Mouse (Mus musculus): ENCODE data around the gene Spam1. TPM values are rescaled to one million over a fixed set of nuclear protein-coding genes. Genes with fewer than 3 reads are reported as not detected.

Gene Spam1
- not detected in 2 replicates for polyA plus RNA-seq (2015; fragmentation: Nextera tagmentation; extraction: Ambion mirVana)

DNA sequence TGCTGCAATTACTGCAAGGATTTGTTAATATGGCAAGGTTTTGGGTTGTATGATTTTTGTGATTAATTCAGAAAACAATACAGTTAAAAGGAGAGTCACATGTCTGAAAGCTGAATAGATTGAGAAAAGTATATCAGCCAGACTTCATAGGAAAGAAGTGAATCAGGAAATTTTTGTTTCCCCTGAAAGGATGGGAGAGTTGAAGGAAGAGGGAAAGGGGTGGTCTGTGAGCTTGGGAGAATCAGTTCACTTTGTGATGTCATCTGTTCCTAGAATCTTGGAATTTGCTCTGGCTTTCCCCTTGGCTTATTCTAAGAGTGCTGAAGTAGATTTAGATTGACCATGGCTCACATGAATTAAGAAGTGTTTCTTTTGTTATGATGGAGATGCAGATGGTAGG is at the start of gene Spam1:
Gene Spam1 (plus strand): TSS at position 301 of the 400 bp plus-strand sequence.
- no peak within 1 kb of the TSS for H3K9ac ChIP-seq
- ATAC-seq (replicated peaks; ENCODE audit: low FRiP score) = no peak
- no peaks in the 10 kb centered on the region for H3K9me3 ChIP-seq (replicated peaks)
- H3K36me3 ChIP-seq = no peaks in the 10 kb centered on the region
- no peak within 1 kb of the TSS for H3K4me3 ChIP-seq (replicated peaks)
- no peak within 1 kb of the TSS for H3K27ac ChIP-seq
- H3K27me3 ChIP-seq = no peaks in the 10 kb centered on the region
- H3K4me2 ChIP-seq = no peak within 1 kb of the TSS
- H3K4me1 ChIP-seq = no peaks in the 10 kb centered on the region

DNA sequence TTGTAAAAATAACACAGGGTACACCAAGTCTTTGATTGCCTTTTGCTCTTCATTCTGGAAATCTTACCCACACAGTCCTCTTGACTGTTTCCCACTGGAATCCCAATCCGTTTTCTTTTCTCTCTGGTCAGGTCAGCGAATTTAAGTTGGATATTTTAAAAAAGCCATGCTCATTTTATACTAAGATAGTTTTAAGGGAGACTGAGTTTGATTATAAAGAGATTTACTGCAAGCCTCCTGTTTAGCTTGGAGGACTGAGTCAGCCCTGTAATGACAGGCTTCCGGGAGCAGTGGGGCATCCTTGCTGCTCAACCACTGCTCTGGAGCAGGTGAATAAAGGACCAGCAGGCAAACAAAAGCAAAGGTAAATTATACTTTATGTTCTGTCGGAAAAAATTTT is 43.0 kb upstream of the Spam1 start, which contains the start of gene Hyal4:
Gene Hyal4 (plus strand): TSS at position 301 of the 400 bp plus-strand sequence.
- H3K9ac ChIP-seq = no peak within 1 kb of the TSS
- no peaks in the 10 kb centered on the region for H3K9me3 ChIP-seq (replicated peaks)
- no peak within 1 kb of the TSS for H3K27ac ChIP-seq
- no peaks in the 10 kb centered on the region for H3K4me1 ChIP-seq
- WGBS = 81% methylated on average over 4 of the region's 4 CpGs
- H3K27me3 ChIP-seq = no peaks in the 10 kb centered on the region
- H3K4me3 ChIP-seq (replicated peaks) = no peak within 1 kb of the TSS
- no peak for ATAC-seq (replicated peaks; ENCODE audit: low FRiP score)
- H3K36me3 ChIP-seq = no peaks in the 10 kb centered on the region
- H3K4me2 ChIP-seq = no peak within 1 kb of the TSS

DNA sequence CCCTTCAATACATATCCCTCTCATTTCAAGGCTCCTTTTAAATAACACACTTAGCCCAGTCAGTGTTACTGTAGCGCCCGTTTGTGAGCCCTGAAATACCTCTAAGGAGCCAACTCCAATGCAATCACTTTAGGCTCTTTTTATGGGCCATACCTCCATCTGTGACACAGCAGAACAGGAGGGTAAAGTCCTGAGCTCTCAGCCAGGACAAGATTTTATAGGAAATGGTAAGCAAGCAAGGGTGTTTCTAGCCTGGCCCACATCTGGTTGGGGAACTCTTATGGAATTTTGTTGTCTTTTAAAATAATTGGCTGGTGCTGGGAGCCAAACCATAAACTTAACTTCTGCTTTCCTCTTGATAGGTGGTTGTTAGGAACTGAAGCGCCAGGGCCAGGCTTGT is 31.7 kb upstream of the Spam1 start:
- no peak for ATAC-seq (replicated peaks; ENCODE audit: low FRiP score)
- H3K36me3 ChIP-seq = no peaks in the 10 kb centered on the region
- 89% methylated on average over 3 of the region's 3 CpGs for WGBS
- H3K27me3 ChIP-seq = no peaks in the 10 kb centered on the region
- H3K4me2 ChIP-seq = no peak overlapping the region
- no peak overlapping the region for H3K27ac ChIP-seq
- no peak overlapping the region for H3K9ac ChIP-seq
- H3K9me3 ChIP-seq (replicated peaks) = no peaks in the 10 kb centered on the region; the same call in 1 of the 2 replicates
- no peaks in the 10 kb centered on the region for H3K4me1 ChIP-seq
- H3K4me3 ChIP-seq (replicated peaks) = no peak overlapping the region

DNA sequence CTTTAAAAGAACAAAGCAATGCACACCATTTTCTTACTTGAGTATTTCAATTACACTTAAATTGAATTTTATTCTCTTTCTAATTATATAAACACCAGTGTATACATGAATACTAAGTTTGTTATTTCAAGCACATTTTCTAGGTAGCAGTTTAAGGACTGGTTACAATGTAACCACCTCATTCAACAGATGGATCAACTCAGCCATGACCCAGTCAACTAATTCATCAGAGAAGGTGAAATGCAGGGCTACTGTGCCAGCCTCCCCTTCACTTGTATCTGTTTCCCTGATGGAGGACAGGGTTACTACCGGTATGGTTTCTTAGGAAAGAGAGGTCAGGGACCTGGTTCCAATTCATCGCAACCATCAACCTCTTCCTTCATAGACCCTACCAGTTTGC is 24.7 kb upstream of the Spam1 start:
- WGBS = 31% methylated on average over 2 of the region's 2 CpGs
- Histone ChIP-seq H3K27ac (no peak overlapping the region), H3K27me3 (no peaks in the 10 kb centered on the region), H3K9me3 (replicated peaks) (no peaks in the 10 kb centered on the region), H3K4me3 (replicated peaks) (no peak overlapping the region), H3K4me2 (no peak overlapping the region), H3K9ac (no peak overlapping the region), H3K4me1 (no peaks in the 10 kb centered on the region), H3K36me3 (no peaks in the 10 kb centered on the region)
- ATAC-seq (replicated peaks; ENCODE audit: low FRiP score) = peak; percentile 71; the same call in 1 of the 2 replicates

DNA sequence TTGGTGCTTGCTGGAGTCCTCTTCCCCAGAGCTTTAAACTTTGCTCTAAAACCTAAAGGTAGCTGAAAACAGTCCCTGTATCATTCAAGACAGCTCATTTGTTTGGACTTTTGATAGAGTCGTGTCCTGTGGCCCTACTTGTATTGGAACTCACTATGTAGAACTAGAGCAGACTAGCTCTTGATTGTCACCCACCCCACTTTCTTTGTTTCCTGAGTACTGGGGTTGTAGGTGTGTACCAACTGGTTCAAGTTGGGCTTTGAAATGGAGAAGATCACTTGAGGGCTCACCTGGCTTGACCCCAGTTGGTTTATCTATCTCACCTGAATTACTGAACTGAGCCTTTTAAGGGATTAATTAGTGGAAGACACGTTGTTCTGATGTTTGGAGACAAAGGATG is 11.8 kb upstream of the Spam1 start:
- Histone ChIP-seq H3K9me3 (replicated peaks) (no peaks in the 10 kb centered on the region), H3K36me3 (no peaks in the 10 kb centered on the region), H3K4me3 (replicated peaks) (no peak overlapping the region), H3K27me3 (no peaks in the 10 kb centered on the region), H3K9ac (no peak overlapping the region), H3K27ac (no peak overlapping the region), H3K4me1 (no peaks in the 10 kb centered on the region), H3K4me2 (no peak overlapping the region)
- 68% methylated on average over 2 of the region's 2 CpGs for WGBS
- no peak for ATAC-seq (replicated peaks; ENCODE audit: low FRiP score)

DNA sequence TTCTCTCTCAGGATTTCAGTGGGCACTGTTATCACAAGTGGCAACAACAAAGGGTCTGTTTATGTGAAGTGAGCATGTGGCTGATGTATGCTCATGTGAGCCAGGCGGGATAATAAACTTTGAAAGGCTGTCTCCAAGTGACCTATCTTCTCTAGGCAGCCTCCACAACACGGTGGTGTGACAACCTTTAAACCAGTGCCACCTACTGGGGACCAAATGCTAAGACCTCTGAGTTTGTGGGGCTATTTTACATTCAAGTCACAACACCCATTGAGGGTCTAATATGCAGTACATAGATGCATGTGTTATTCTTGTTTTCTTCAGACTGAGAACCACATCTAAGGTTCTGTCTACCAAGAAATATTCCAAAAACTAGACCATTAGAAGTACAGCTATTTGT is 31.1 kb downstream of the Spam1 start:
- Histone ChIP-seq H3K4me3 (replicated peaks) (no peak overlapping the region), H3K9ac (no peak overlapping the region), H3K27ac (no peak overlapping the region), H3K4me1 (no peaks in the 10 kb centered on the region), H3K4me2 (no peak overlapping the region), H3K27me3 (no peaks in the 10 kb centered on the region), H3K36me3 (no peaks in the 10 kb centered on the region), H3K9me3 (replicated peaks) (no peaks in the 10 kb centered on the region)
- no peak for ATAC-seq (replicated peaks; ENCODE audit: low FRiP score)
- WGBS = 48% methylated on average over 2 of the region's 2 CpGs

Other genes with a start within 250 kb of the Spam1 start
- 0.17 and 0.55 TPM in 2 replicates for gene Lmod2, start 193.4 kb upstream of the Spam1 start, polyA plus RNA-seq (2015; fragmentation: Nextera tagmentation; extraction: Ambion mirVana)
- 77.7 and 87.6 TPM in 2 replicates for gene Wasl, start 126.2 kb upstream of the Spam1 start, polyA plus RNA-seq (2015; fragmentation: Nextera tagmentation; extraction: Ambion mirVana)
- gene Hyal6, start 57.9 kb upstream of the Spam1 start, polyA plus RNA-seq (2015; fragmentation: Nextera tagmentation; extraction: Ambion mirVana) = not detected in 2 replicates
- gene Hyal4, start 42.9 kb upstream of the Spam1 start, polyA plus RNA-seq (2015; fragmentation: Nextera tagmentation; extraction: Ambion mirVana) = not detected in 2 replicates
- gene Hyal5, start 66.8 kb downstream of the Spam1 start, polyA plus RNA-seq (2015; fragmentation: Nextera tagmentation; extraction: Ambion mirVana) = not detected in 2 replicates
- 9.4 and 9.7 TPM in 2 replicates for gene Tmem229a, start 165.1 kb downstream of the Spam1 start, polyA plus RNA-seq (2015; fragmentation: Nextera tagmentation; extraction: Ambion mirVana)

Data from kidney, embryonic 15.5 days (tissue).